Mouse (Mus musculus) liver, adult 2 months (tissue): Measurements from ENCODE around the gene Crebrf.

Experiments used
- CTCF ChIP-seq: fragments of 200-500 bp; IDR thresholded peaks from 2 replicates; pipeline ENCODE4 v1.5.1; 2011; ENCODE audit warnings: low read depth, low read length, control low read depth
- POLR2A ChIP-seq: fragments of 200-500 bp; IDR thresholded peaks from 2 replicates; pipeline ENCODE4 v1.6.1; 2011; ENCODE audit warnings: low read length, control low read depth; ENCODE audit not compliant: insufficient read depth; ENCODE audit errors: extremely low read depth

DNA sequence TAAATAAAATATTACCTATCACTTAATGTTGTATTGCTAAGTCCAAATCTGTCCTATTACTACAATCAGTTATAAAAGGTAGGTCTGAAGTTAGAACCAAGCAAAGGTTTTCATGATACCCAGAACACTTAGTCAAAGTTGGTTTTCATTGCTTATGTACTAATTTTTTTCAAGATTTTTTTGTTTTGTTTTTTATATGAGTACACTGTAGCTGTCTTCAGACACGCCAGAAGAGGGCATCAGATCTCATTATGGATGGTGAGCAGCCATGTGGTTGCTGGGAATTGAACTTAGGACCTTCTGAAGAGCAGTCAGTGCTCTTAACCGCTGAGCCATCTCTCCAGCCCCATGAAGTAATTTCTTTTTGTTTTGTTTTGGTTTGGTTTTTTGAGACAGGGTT is 2.4 kb downstream of the Crebrf start:
- TF ChIP-seq CTCF (no peak), POLR2A (no peak)
